Mouse (Mus musculus) bone marrow macrophage, adult 2 months (primary cell): ENCODE measurements around the gene Pip4p1.

Experiments used
- CTCF ChIP-seq: IDR thresholded peaks from 2 replicates; pipeline ENCODE4 v1.5.1; 2012; ENCODE audit warnings: low read depth, mild to moderate bottlenecking, low read length, moderate library complexity
- POLR2A ChIP-seq: IDR thresholded peaks from 2 replicates; pipeline ENCODE4 v1.6.1; 2012; ENCODE audit warnings: mild to moderate bottlenecking, low read depth, low read length, borderline replicate concordance

- TF ChIP-seq CTCF (no peak), POLR2A (no peak)
These were observed 46.0 kb upstream of the Pip4p1 start for GRCm38 (mm10) chr14:50976674-50977073.
